Mouse (Mus musculus) kidney, postnatal 0 days (tissue): ENCODE data around the gene Desi1. TPM values are rescaled to one million over a fixed set of nuclear protein-coding genes. Genes with fewer than 3 reads are reported as not detected.

Experiments
- ATAC-seq: fragments of 200-750 bp; cut with Nextera tagmentation; replicated peaks from 2 replicates; pipeline ENCODE4 v1.8.0; 2017; ENCODE audit warnings: low read depth, moderate number of reproducible peaks, moderate TSS enrichment, moderate library complexity; ENCODE audit not compliant: low FRiP score
- DNase-seq: peaks from one replicate; pipeline ENCODE4 v3.0.0-alpha.2; 2016; ENCODE audit warnings: low spot score
- H3K27ac ChIP-seq: fragments of 300-500 bp; sonication (generic); 2 replicates; pipeline ENCODE4 v1.5.1; 2014; ENCODE audit warnings: mild to moderate bottlenecking
- H3K27me3 ChIP-seq: fragments of 300-500 bp; sonication (generic); 2 replicates; pipeline ENCODE4 v1.6.1; 2014; ENCODE audit warnings: low read length, mixed read lengths; ENCODE audit not compliant: insufficient read depth
- H3K36me3 ChIP-seq: fragments of 300-500 bp; sonication (generic); 2 replicates; pipeline ENCODE4 v1.6.1; 2014; ENCODE audit warnings: low read length, mixed read lengths; ENCODE audit not compliant: insufficient read depth
- H3K4me1 ChIP-seq: fragments of 300-500 bp; sonication (generic); replicated peaks from 2 replicates; pipeline ENCODE4 v1.6.1; 2014; ENCODE audit warnings: antibody characterized with exemption, low read length, mixed read lengths; ENCODE audit not compliant: insufficient read depth
- H3K4me2 ChIP-seq: fragments of 300-500 bp; sonication (generic); 2 replicates; pipeline ENCODE4 v1.6.1; 2014; ENCODE audit warnings: mild to moderate bottlenecking, low read length, moderate library complexity, mixed read lengths
- H3K4me3 ChIP-seq: fragments of 300-500 bp; sonication (generic); replicated peaks from 2 replicates; pipeline ENCODE4 v1.5.1; 2014; ENCODE audit warnings: low read depth, low read length
- H3K9ac ChIP-seq: fragments of 300-500 bp; sonication (generic); 2 replicates; pipeline ENCODE4 v1.6.1; 2014; ENCODE audit warnings: low read depth, low read length
- H3K9me3 ChIP-seq: fragments of 300-500 bp; sonication (generic); replicated peaks from 2 replicates; pipeline ENCODE4 v1.6.1; 2016; ENCODE audit warnings: low read length, inconsistent platforms, mixed read lengths
- CTCF ChIP-seq: IDR thresholded peaks from 2 replicates; pipeline ENCODE4 v1.5.1; 2016; ENCODE audit warnings: antibody characterized with exemption, low read depth, mild to moderate bottlenecking, moderate library complexity
- whole genome bisulfite sequencing: fragments of 180-500 bp; shearing (Covaris S2); extraction: QIAGEN DNeasy Blood & Tissue Kit; methylation state at CpG from one replicate; pipeline ENCODE4 v1.1.7; 2014; 5-methylcytosine and 5-hydroxymethylcytosine counted together
- polyA plus RNA-seq: library from polyadenylated mRNA; unstranded; fragments of >200 nt; fragmentation: Nextera tagmentation; extraction: Ambion mirVana; gene quantifications from 2 replicates; pipeline ENCODE4 v1.2.1, GENCODE M21; 2015

The Desi1 gene
- polyA plus RNA-seq, 1 experiment from 2014 or later: 21.1 TPM

- no peaks in the 10 kb centered on the region for H3K27me3 ChIP-seq
- no peak overlapping the region for H3K27ac ChIP-seq
- ATAC-seq (no peak), DNase-seq (no peak)
- no peaks in the 10 kb centered on the region for H3K4me1 ChIP-seq
- 88% methylated on average over 6 of the region's 6 CpGs for WGBS
- no peak overlapping the region for H3K4me2 ChIP-seq
- H3K4me3 ChIP-seq: no peak overlapping the region
- no peak for TF ChIP-seq CTCF
- peaks cover 28% of the 10 kb centered on the region for H3K36me3 ChIP-seq
- no peak overlapping the region for H3K9ac ChIP-seq
- no peaks in the 10 kb centered on the region for H3K9me3 ChIP-seq
These were observed 9.6 kb downstream of the Desi1 start for GRCm38 (mm10) chr15:82023965-82024635.

GRCm38 (mm10) chr15:82022535-82023088 lies 11.1 kb downstream of the Desi1 start:
- no peak for ATAC-seq
- 84% methylated on average over 13 of the region's 13 CpGs for WGBS
- Histone ChIP-seq H3K9ac (no peak overlapping the region), H3K36me3 (peaks cover 27% of the 10 kb centered on the region), H3K27ac (no peak overlapping the region), H3K4me1 (no peaks in the 10 kb centered on the region), H3K4me2 (no peak overlapping the region), H3K9me3 (no peaks in the 10 kb centered on the region), H3K4me3 (no peak overlapping the region), H3K27me3 (no peaks in the 10 kb centered on the region)
- DNase-seq: no peak
- no peak for TF ChIP-seq CTCF

GRCm38 (mm10) chr15:82019288-82019687 lies 14.4 kb downstream of the Desi1 start:
- ATAC-seq: no peak
- DNase-seq: no peak
- H3K4me1 ChIP-seq: 0 out of 2 replicates have a peak, but pooled peaks cover 4% of the 10 kb centered on the region
- no peak overlapping the region for H3K4me3 ChIP-seq
- no peak overlapping the region for H3K27ac ChIP-seq
- no peak for TF ChIP-seq CTCF
- 73% methylated on average over 3 of the region's 3 CpGs for WGBS
- H3K9me3 ChIP-seq: no peaks in the 10 kb centered on the region
- no peak overlapping the region for H3K4me2 ChIP-seq
- no peak overlapping the region for H3K9ac ChIP-seq
- no peaks in the 10 kb centered on the region for H3K27me3 ChIP-seq
- peaks cover 6% of the 10 kb centered on the region; the same call in 1 of the 2 replicates for H3K36me3 ChIP-seq

- ATAC-seq: no peak
These were observed 16.2 kb downstream of the Desi1 start for GRCm38 (mm10) chr15:82017461-82017860.

GRCm38 (mm10) chr15:82016830-82017229 lies 16.8 kb downstream of the Desi1 start:
- peak overlapping the region; percentile 95 for H3K4me2 ChIP-seq
- 13% methylated on average over 6 of the region's 6 CpGs for WGBS
- TF ChIP-seq CTCF: no peak
- peak overlapping the region; percentile 92 for H3K4me3 ChIP-seq
- peak overlapping the region; percentile 63; the same call in 1 of the 2 replicates for H3K27ac ChIP-seq
- H3K9ac ChIP-seq: peak overlapping the region; percentile 53; the same call in 1 of the 2 replicates
- no peaks in the 10 kb centered on the region for H3K27me3 ChIP-seq
- DNase-seq (no peak), ATAC-seq (no peak)
- H3K4me1 ChIP-seq: 0 out of 2 replicates have a peak, but pooled peaks cover 10% of the 10 kb centered on the region
- 0 out of 2 replicates have a peak, but pooled peaks cover 3% of the 10 kb centered on the region for H3K36me3 ChIP-seq
- no peaks in the 10 kb centered on the region for H3K9me3 ChIP-seq

More at GRCm38 (mm10) chr15:82017461-82017860, 16.2 kb downstream of the Desi1 start:
- Histone ChIP-seq H3K9ac (no peak overlapping the region), H3K9me3 (no peaks in the 10 kb centered on the region), H3K4me3 (no peak overlapping the region), H3K27ac (no peak overlapping the region), H3K4me2 (no peak overlapping the region), H3K4me1 (0 out of 2 replicates have a peak, but pooled peaks cover 10% of the 10 kb centered on the region), H3K36me3 (peaks cover under 1% of the 10 kb centered on the region; the same call in 1 of the 2 replicates), H3K27me3 (no peaks in the 10 kb centered on the region)
- DNase-seq: no peak
- TF ChIP-seq CTCF: no peak
- 66% methylated on average over 4 of the region's 4 CpGs for WGBS

- Histone ChIP-seq H3K27ac (peak overlapping the region; percentile 71; the same call in 1 of the 2 replicates), H3K9me3 (no peaks in the 10 kb centered on the region), H3K9ac (peak overlapping the region; percentile 82), H3K4me1 (0 out of 2 replicates have a peak, but pooled peaks cover 10% of the 10 kb centered on the region), H3K4me2 (peak overlapping the region; percentile 95), H3K4me3 (peak overlapping the region; percentile 92), H3K36me3 (0 out of 2 replicates have a peak, but pooled peaks cover 3% of the 10 kb centered on the region), H3K27me3 (no peaks in the 10 kb centered on the region)
- WGBS: under 1% methylated on average over 53 of the region's 53 CpGs
- ATAC-seq (peak; percentile 94), DNase-seq (peak; percentile 97)
- peak; percentile 28; the same call in 1 of the 2 replicates for TF ChIP-seq CTCF
These were observed 17.4 kb downstream of the Desi1 start for GRCm38 (mm10) chr15:82016101-82016808.
